Mouse (Mus musculus) small intestine, adult 2 months (tissue): ENCODE data around the gene Cnr2.

Experiments used
- CTCF ChIP-seq: fragments of 200-500 bp; IDR thresholded peaks from 2 replicates; pipeline ENCODE4 v1.5.1; 2012; ENCODE audit warnings: low read depth, mild to moderate bottlenecking, control low read depth, inconsistent platforms, low read length, moderate library complexity, mixed read lengths; ENCODE audit not compliant: insufficient replicate concordance, insufficient read length; ENCODE audit errors: extremely low read depth
- POLR2A ChIP-seq: fragments of 200-500 bp; IDR thresholded peaks from 2 replicates; pipeline ENCODE4 v1.6.1; 2012; ENCODE audit warnings: low read depth, mild to moderate bottlenecking, control low read depth, inconsistent platforms, low read length, moderate library complexity

- TF ChIP-seq CTCF (no peak), POLR2A (no peak)
Measured at GRCm38 (mm10) chr4:135872015-135872414, 23.2 kb upstream of the Cnr2 start.
